Mouse (Mus musculus): ENCODE results near the gene Atp1b1. TPM values are rescaled to one million over a fixed set of nuclear protein-coding genes. Genes with fewer than 3 reads are reported as not detected.

The Atp1b1 gene
- 100 to 1,000 TPM; 179 to 280 TPM for total RNA-seq (2021)
- long read RNA-seq, experiment 1, transcript Atp1b1-201 (6 exons, 2,580 nt), result major isoform, 25 of 30 reads
- long read RNA-seq, experiment 1, partial matches to known transcripts, result 0 of 30 reads
- long read RNA-seq, experiment 1, other reads (novel, unspliced or antisense), result 4 of 30 reads
- long read RNA-seq, experiment 2, transcript Atp1b1-201 (6 exons, 2,580 nt), result major isoform, 23 of 29 reads
- long read RNA-seq, experiment 2, partial matches to known transcripts, result 1 of 29 reads
- long read RNA-seq, experiment 2, other reads (novel, unspliced or antisense), result 5 of 29 reads

DNA sequence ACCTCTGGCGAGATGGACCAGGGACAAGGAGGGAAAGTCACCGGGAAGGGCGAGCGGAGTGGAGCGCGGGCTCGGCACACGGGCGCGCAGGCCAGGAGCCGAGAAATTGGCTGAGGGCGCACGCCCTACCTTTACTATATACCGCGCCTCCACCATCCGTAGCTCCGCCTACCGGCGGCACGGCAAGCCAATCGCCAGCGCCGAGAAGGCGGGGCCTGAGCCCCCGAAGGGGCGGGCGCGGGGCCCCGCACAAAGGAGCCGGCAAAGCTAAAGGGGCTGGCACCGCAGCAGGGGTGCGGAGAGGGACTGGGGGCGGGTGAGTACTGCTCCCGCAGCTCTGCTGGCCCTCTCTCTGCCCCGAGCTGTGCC, at the start of gene Atp1b1:
TSS of gene Atp1b1 (minus strand) at position 111 of the 369 bp plus-strand sequence.
- peak; percentile 72 for DNase-seq (ENCODE audit: low spot score)

DNA sequence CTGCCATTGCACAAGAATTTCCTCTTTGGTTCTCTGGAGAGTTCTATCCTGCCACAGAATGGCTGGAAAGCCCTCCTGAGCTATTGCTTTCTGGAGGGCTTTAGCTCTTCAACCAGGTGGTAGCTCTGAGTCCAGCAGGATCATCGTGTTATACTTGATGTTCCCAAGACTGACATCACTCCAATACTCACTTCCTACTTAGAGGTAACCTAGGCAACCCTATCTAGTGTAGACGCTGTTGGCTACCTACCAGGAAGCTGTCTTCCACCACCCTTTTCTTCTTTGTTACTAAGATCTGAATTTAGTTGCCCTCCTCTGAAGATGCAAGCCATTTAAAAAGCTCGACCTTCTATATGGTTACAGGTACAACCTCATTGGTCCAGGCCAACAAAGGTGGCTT, 46.9 kb upstream of the Atp1b1 start:
- no peak for DNase-seq (ENCODE audit: low spot score)

DNA sequence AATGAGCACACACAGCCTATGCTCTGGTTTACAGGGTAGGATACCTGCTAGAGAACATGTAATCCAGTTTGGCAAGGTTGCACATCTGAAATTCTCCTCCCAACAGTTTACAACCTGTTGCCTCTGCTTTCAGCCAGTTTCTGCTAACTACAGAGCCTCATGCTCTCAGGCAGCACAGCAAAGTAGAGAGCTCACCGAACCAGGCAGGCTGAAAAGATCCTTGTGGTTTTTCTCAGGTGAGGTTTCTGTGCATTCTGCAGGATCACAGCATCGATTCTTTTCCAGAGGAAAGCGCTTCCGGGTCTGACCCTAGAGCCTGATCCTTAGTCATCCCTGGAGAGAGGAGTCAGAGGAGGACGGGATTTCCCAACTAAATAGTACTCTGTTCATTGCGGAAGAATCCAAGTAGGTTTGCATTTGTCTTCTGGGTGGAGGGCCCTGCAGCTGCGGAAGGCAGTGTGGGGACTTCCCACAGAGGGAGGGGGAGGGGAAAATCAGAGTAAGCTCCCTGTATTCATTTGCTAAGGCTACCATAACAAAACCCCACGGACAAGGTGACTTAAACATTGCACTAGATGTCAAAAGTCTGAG, 45.1 kb upstream of the Atp1b1 start:
- DNase-seq (ENCODE audit: low spot score), result no peak

DNA sequence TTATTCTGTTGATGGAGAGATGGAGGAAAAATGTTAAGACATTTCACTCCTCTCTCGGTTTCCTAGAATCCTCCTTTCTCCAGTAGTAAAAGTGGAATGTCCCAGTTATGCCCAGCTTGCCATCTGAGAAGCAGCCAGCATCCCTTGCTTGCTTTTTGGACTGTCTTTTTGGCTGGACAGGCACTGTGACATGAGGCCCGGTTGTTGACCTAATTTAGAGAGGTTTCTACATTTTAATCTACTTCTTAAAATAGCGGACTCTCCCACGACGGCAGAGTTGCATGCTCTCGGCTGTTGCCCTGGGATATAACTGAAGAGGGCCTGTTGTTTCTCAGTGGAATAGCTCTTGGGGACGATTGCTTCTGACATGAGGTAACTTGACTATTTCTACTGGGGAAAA, 44.1 kb upstream of the Atp1b1 start:
- DNase-seq (ENCODE audit: low spot score), result peak; percentile 14

DNA sequence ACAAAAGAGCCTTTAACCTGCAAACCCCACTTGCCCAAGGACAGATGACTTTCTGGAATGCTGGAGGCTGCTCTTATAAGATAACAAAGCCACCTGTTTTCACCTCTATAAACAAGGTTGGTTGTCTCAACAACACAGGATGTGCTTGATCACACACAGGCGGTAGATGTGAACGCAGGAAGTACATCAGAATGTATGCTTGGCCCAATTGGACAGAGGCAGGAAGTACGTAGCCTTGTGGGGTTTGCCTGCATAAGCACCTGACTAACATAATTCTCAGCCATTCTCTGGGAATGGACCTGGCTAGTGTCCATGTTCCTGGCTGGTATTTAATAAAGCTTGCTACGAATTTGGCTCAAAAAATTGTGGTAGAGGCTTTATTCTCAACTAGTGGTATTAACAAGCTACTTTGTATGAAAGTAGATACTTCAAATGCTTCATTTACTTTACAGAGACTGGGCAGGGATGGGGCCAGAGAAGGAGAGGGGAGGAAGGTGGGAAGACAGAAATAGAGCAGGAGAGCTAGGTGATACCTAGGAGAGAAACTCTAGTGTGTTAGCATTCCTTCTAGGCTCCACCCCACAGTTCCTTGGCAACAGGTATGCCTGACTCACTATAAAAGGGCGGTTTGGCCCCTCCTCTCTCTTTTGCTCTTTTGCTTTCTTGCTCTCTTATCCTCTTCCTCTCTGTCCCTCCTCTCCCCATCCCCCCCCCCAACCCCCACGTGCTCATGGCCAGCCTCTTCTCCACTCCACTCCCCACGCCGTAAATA, 36.8 kb upstream of the Atp1b1 start:
- DNase-seq (ENCODE audit: low spot score), result no peak

DNA sequence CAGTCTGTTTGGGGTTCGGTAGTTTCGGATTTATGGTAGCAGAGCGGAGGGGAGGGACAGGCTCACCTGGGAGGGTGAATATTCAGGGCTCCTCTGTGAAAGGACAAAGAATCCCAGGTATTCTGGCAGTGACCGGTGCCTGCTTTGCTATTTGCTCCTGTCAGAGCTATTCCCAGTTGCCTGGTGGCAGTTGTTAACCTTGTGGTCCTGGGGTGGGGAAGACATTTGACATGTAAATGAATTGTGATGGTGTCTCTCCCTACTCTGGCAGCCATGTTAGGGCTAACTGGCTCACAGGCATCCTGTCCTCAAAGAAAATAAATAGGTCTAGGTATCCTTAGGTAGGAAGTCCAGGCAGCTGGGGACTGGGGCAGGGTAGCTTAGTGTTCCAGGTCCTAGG, 36.1 kb upstream of the Atp1b1 start:
- DNase-seq (ENCODE audit: low spot score), result no peak

DNA sequence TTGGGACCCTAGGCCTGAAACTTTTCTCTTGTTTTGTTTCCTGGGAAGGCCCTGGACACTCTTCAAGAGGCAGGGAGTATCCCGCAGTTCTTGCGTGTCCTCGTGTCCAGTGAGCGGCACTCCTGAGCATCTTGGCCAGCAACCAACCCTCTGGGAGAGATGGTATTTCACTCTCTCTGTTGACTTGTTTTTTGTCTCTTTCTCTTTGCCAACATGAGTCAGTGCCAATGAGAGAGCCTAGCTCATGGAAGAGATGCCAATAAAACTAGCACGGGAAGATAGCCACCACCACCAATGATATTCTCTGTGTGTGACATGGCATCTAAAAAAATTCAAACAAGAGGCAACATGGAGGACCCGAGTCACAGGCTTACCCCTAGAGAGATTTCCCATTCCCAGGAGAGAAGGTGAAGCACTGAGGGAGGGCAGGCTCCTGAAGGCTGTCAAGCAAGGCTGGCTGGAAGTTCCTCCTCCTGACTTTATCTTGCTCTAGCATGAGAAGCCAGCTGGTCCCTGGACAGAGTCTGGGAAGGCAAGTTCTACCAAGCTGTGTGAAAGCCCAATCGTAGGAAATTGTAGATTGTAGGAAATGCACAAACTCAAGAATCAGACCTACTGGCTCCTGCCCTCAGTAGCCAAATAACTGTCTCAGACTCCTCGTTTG, 35.0 kb upstream of the Atp1b1 start:
- peak; percentile 58 for DNase-seq (ENCODE audit: low spot score)

DNA sequence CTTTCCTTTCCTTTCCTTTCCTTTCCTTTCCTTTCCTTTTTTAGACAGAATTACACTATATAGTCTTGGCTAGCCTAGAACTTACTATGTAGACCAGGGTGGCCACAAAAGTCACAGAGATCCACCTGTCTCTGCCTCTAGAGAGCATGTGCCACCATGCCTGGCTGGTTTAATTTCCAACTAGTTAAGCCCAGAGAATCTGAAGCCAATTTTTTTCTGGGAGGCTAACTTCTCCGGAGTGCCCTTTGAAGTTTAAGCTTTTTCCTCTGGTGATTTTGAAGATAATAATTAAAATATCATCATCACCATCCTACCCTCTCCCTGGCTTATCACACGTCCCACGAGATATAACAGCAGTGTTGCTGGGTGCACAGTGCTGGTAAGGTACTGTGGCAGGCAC, 34.3 kb upstream of the Atp1b1 start:
- DNase-seq (ENCODE audit: low spot score), result no peak

DNA sequence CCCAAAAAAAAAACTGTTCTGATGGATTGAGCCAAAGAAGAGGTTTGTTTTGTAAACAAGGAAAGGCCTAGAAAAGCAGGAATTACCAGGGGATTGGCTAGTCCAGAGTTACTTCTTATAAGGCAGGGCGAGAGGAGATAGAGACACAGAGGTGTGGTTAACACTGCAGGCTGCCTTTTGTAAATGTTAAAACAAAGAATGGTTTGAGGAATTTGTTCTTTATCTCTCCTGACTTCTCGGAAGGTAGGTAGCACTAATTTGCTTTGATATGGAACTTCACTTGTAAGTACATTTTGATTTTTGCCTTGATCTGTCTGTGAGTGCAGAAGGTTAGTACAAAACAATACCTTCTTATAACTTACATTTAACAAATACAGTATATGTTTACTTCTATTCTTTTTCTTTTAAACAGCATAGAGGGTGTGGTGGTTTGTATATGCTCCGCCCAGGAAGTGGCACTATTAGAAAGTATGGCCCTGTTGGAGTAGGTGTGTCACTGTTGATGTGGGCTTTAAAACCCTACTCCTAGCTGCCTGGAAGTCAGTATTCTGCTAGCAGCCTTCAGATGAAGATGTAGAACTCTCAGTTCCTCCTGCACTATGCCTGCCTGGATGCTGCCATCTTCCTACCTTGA, 31.9 kb upstream of the Atp1b1 start:
- no peak for DNase-seq (ENCODE audit: low spot score)

DNA sequence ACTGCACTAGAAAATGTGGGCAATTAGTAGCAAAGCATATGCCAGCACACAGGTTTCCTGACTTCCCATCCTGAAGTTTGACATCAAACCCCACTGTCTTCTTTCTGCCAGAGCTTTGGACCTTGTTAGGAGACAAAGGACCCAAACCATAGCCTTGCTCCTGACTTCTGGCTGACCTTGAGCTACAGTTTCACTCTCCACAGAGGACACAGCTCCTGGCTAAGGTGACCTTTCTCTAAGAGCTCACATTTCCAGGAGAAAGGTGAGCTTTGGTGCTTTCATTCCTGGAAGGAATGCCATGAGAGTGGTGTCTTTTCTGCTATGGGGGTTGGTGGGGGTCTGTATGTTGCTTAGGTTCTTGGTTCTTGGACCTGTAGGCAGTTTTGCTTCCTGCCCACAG, 25.6 kb upstream of the Atp1b1 start:
- DNase-seq (ENCODE audit: low spot score), result no peak

DNA sequence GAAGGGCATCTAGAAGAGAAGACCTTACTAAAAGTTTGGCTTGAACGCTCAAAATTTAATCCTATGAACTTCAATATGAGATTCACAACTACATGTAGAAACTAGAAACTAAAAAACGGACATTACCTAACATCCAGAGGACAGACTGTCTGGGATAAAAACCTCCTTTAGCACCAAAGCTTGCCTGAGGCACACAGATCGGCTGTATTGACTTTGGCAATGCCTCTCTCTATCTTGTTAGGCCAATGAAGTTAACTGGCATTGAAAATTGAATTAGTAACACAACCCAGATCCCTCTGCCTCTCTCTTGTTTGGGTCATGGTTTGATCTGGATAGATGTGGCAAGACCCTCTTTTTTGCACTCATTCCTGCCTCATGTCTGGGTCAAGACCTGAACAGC, 24.7 kb upstream of the Atp1b1 start:
- DNase-seq (ENCODE audit: low spot score), result no peak

DNA sequence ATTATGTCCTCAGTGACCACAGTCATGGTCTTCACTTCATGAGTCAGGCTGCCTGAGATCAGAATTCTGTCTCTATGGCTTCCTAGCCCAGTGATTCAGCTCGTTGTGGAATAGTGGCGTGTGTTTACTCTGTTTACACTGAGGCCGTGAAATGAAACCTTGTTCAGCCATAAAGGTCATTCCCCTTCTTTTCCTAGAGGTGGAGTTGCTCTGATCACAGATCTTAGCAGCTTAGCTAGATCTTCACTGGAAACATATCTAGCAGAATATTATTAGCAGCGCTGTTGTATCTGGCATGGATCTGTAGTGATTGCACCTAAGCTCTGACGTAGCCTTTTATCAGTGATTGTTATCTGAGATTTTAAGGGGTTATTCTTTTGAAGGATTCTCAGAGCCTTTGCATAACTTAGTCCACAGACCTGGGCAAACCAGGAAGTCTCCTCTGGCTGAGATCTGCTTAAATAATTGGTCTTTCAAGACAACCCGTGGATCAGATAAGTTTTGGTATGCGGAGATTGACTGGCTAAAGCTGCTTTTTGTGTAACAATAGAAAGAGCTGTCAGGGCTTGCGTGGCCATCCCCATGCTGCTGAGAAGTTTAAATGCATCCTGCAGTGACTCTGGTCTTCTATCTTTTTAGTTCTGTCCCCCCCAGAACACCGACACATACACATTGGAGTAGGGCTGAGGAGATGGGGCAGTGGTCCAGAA, 23.6 kb upstream of the Atp1b1 start:
- no peak for DNase-seq (ENCODE audit: low spot score)

DNA sequence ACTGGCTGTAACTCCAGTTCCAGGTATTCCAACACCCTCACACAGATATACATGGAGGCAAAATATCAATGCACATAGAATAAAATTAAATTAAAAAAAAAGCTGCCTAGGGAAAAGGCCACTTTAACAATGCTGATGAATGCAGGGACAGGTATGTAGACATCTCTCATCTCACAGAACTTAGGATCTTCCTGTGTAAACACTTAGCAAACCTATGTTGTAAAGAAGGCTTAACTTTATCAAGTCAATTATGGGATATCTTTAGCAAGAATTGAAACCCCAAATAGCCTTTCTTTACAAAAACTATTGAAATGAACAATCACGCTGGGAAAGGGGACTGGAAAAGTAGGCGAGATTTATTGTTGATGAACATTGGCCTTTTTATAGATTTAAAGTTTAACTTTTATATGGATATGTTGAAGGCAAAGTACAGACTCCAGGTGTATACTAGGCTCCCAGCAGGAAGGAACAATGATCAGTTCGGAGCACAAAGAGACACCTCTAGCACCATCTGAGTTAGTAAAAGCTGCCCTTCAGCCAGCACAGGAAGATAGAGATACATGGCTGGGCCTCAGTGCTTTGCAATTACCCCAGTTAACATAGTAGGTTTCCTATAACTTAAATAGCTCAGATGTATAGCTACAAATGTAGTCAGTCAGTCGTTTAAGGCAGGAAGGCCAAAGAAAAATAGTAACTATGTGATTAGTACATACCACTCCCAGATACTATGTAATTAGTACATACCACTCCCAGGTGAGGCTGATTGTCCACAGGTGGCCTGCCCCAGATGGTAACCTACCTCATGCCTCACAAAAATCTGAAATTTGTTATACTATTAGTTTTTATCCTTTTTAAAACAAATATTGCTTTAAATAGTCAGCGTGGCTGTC, 22.8 kb upstream of the Atp1b1 start:
- DNase-seq (ENCODE audit: low spot score), result no peak

DNA sequence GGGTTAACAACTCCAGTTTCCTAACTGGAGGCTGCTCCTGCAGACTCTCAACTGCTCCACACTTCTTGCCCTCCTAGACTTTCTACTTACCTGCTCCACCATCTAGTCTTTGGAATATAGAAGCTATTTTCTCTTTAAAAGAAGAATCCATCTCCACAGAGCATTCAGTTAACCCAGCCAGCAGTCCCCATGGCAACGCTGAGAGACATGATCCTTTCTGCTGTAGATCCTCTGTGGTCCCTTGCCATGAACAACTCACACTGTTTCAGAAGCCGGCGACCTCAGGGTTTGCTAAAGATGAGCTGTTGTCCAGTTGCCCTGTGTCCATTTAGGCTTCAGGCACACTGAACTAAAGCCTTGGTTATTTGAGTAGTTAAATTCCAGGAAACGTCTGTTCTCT, 17.7 kb upstream of the Atp1b1 start:
- DNase-seq (ENCODE audit: low spot score), result no peak

DNA sequence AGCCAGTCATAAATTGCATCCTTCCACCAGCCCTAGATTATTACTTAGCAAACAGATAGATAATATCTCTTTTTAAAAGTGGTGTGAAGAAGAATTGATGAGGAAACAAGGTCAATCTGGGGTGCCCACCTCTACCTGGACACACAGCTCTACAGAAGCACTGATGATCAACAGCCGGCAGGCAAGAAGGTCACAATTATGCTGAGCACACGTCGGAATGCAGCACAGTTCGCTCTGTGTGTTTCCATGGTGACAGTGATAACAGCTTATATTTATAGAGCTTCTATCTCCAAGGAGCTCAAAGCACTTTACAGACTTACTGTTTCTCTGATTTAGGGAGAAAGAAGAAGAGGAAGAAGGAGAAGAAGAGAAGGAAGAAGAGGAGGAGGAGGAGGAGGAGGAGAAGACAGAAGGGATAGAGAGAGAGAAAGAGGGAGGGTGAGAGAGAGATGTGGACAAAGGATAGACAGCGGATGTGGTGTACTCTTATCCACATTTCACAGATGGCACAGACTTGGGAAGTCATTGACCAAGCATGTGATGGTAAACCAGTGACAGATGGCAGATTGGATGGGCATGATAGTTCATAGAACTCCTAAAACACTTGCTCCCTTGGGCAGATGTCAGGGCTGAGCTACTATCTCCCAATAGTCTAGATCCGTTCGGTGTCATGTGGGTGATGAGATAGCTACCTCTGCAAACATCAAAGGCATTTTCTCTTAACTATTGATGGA, 16.8 kb upstream of the Atp1b1 start:
- DNase-seq (ENCODE audit: low spot score), result no peak

DNA sequence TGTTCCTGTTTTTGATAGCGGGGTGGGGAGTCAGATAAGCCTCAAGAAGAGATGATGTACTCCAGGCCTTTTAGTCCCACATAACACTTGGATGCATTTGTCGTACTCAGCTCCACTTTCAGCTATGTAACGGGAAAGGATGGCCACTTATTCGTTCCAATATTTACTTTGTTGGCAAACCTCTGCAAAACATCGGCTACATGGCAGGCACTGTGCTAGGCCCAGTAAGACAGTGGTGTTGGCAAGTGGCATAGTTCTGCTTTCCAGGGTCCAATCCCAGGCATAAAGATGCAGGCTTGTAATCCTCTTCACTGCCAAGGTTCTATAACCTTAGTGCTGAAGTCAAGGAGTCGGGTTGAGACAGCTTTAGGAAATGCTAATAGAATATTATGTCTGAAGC, 16.2 kb upstream of the Atp1b1 start:
- no peak for DNase-seq (ENCODE audit: low spot score)

DNA sequence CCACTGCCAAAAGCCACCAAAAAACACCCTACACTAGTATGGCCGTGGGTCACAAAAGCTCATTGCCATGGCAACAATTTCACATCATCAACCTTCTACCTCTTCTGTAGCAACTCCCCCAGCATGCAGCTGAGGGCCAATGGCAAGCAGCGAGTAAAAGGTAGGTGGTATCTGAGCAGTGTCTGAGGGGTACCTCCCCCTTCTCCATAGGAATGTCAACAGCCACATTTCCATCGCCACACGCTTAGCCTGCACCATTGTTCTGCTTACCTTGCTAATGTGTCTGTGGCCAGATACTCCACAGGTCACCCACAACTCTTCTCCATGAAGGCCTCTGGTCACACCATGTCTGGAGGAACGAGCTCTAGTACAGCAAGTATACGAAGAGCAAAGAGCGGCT, 15.2 kb upstream of the Atp1b1 start:
- DNase-seq (ENCODE audit: low spot score), result no peak

DNA sequence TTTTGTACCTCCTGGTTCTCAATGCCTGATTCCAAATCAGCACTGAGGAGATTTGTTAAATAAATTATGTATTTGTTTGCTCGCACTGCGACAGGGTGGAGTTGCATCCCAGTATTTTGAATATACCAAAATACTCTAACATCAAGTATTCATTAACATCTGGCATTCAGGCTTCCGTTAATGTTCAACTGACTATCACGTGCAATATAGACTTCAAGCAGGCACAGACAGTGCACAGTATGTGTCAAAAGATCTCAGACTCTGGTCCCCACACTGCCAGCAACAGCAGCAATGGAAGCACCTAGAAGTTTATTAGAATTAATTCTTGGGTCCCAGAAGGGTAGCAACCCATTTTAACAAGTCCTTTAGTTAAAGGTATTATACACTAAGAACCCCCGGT, 13.5 kb upstream of the Atp1b1 start:
- no peak for DNase-seq (ENCODE audit: low spot score)

DNA sequence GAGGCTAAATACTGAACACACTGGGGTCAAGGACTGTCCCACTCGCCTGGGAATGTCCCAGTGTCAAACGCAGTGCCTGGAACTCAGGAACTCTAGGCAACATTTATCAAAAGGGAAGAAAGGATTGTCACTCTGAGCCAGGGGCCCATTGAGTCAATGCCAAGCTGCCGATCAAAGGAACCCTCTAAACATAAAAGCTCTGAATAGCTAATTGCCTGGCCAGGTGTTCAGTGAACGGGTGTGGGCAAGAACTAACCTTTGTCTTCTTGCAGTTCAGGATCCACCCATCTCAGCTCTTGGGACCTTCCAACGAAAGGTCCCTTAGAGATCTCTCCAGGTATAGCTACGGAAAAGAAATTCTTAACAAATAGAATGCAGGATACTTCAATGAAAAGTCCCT, 12.8 kb upstream of the Atp1b1 start:
- no peak for DNase-seq (ENCODE audit: low spot score)

DNA sequence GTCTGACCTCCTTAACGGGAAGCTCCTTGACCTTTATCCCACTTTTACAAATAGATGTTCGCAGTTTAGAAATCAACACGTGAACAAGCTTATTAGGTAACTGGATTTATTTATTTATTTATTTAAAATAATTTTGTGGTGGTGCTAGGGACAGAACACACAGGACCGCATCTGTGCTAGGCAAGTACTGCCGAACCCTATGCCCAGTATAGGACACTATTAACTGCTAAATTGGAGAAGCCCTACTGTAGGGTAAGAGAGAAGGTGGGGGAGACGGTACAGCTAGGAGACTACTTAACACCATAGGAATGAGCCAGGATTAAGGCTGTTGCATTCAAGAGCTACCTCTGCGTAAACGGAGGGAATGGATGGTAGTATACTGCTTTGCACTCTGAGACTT, 10.2 kb upstream of the Atp1b1 start:
- no peak for DNase-seq (ENCODE audit: low spot score)

Measured in gastrocnemius, adult 18-20 months (tissue).